Mouse (Mus musculus) E14TG2a.4 (cell line): ENCODE measurements around the gene Smtnl2.

Experiments
- H3K27me3 ChIP-seq: 2 replicates; pipeline ENCODE4 v1.6.1; 2014; ENCODE audit warnings: low read length, control low read depth; ENCODE audit not compliant: insufficient read depth
- H3K36me3 ChIP-seq: 2 replicates; pipeline ENCODE4 v1.6.1; 2014; ENCODE audit warnings: low read length, control low read depth; ENCODE audit not compliant: insufficient read depth
- H3K4me1 ChIP-seq: replicated peaks from 2 replicates; pipeline ENCODE4 v1.6.1; 2014; ENCODE audit warnings: low read depth, low read length, control low read depth
- H3K4me3 ChIP-seq: replicated peaks from 2 replicates; pipeline ENCODE4 v1.5.1; 2014; ENCODE audit warnings: mild to moderate bottlenecking, low read length
- H3K9me3 ChIP-seq: 2 replicates; pipeline ENCODE4 v1.6.1; 2014; ENCODE audit warnings: low read length, control low read depth
- CTCF ChIP-seq: conservative IDR thresholded peaks from 2 replicates; pipeline ENCODE4 v1.5.1; 2014; ENCODE audit warnings: low read length
- NANOG ChIP-seq: IDR thresholded peaks from 2 replicates; pipeline ENCODE4 v1.6.1; 2014; ENCODE audit warnings: borderline replicate concordance, low read length, mixed read lengths
- POU5F1 ChIP-seq: IDR thresholded peaks from 2 replicates; pipeline ENCODE4 v1.6.1; 2014; ENCODE audit warnings: low read length, borderline replicate concordance

Gene Smtnl2

GRCm38 (mm10) chr11:72418227-72418626 lies 6.7 kb upstream of the Smtnl2 start:
- H3K4me3 ChIP-seq = no peak overlapping the region
- H3K36me3 ChIP-seq = no peaks in the 10 kb centered on the region
- TF ChIP-seq POU5F1 (no peak), NANOG (no peak), CTCF (no peak)
- peaks cover 73% of the 10 kb centered on the region for H3K4me1 ChIP-seq
- no peaks in the 10 kb centered on the region for H3K9me3 ChIP-seq
- peaks cover 23% of the 10 kb centered on the region for H3K27me3 ChIP-seq

GRCm38 (mm10) chr11:72417376-72417775 lies 5.9 kb upstream of the Smtnl2 start:
- Histone ChIP-seq H3K4me3 (peak overlapping the region; percentile 35; the same call in 1 of the 2 replicates), H3K4me1 (peaks cover 73% of the 10 kb centered on the region), H3K36me3 (no peaks in the 10 kb centered on the region), H3K27me3 (peaks cover 23% of the 10 kb centered on the region), H3K9me3 (no peaks in the 10 kb centered on the region)
- TF ChIP-seq CTCF (no peak), POU5F1 (no peak), NANOG (no peak)

GRCm38 (mm10) chr11:72416666-72417065 lies 5.2 kb upstream of the Smtnl2 start:
- Histone ChIP-seq H3K4me1 (peaks cover 75% of the 10 kb centered on the region), H3K27me3 (peaks cover 23% of the 10 kb centered on the region), H3K4me3 (no peak overlapping the region), H3K36me3 (no peaks in the 10 kb centered on the region), H3K9me3 (no peaks in the 10 kb centered on the region)
- TF ChIP-seq POU5F1 (no peak), CTCF (no peak), NANOG (no peak)

GRCm38 (mm10) chr11:72415155-72415554 lies 3.6 kb upstream of the Smtnl2 start:
- peaks cover 61% of the 10 kb centered on the region for H3K4me1 ChIP-seq
- TF ChIP-seq NANOG (no peak), POU5F1 (no peak), CTCF (no peak)
- H3K27me3 ChIP-seq = peaks cover 23% of the 10 kb centered on the region

GRCm38 (mm10) chr11:72413601-72414190 lies 2.2 kb upstream of the Smtnl2 start:
- Histone ChIP-seq H3K4me3 (no peak overlapping the region), H3K4me1 (peaks cover 62% of the 10 kb centered on the region), H3K9me3 (no peaks in the 10 kb centered on the region), H3K36me3 (no peaks in the 10 kb centered on the region), H3K27me3 (peaks cover 23% of the 10 kb centered on the region)
- no peak for TF ChIP-seq POU5F1
- no peak for TF ChIP-seq CTCF

More at GRCm38 (mm10) chr11:72415155-72415554, 3.6 kb upstream of the Smtnl2 start:
- Histone ChIP-seq H3K36me3 (no peaks in the 10 kb centered on the region), H3K9me3 (no peaks in the 10 kb centered on the region), H3K4me3 (no peak overlapping the region)

- peaks cover 62% of the 10 kb centered on the region for H3K4me1 ChIP-seq
These were observed 1.5 kb upstream of the Smtnl2 start for GRCm38 (mm10) chr11:72413016-72413415.

GRCm38 (mm10) chr11:72411945-72412344 lies 432 bp upstream of the Smtnl2 start:
- Histone ChIP-seq H3K36me3 (peaks cover 3% of the 10 kb centered on the region; the same call in 1 of the 2 replicates), H3K9me3 (no peaks in the 10 kb centered on the region), H3K27me3 (peaks cover 19% of the 10 kb centered on the region), H3K4me3 (no peak overlapping the region), H3K4me1 (peaks cover 62% of the 10 kb centered on the region)
- no peak for TF ChIP-seq POU5F1

More at GRCm38 (mm10) chr11:72413016-72413415, 1.5 kb upstream of the Smtnl2 start:
- no peaks in the 10 kb centered on the region for H3K9me3 ChIP-seq
- H3K36me3 ChIP-seq = no peaks in the 10 kb centered on the region
- H3K4me3 ChIP-seq = no peak overlapping the region
- peaks cover 23% of the 10 kb centered on the region for H3K27me3 ChIP-seq
- TF ChIP-seq POU5F1 (no peak), NANOG (no peak)

GRCm38 (mm10) chr11:72410521-72411092 lies 906 bp downstream of the Smtnl2 start:
- H3K4me3 ChIP-seq = peak overlapping the region; percentile 99
- peaks cover 18% of the 10 kb centered on the region for H3K27me3 ChIP-seq
- no peaks in the 10 kb centered on the region for H3K9me3 ChIP-seq
- H3K36me3 ChIP-seq = peaks cover 11% of the 10 kb centered on the region
- TF ChIP-seq POU5F1 (no peak), CTCF (peak; percentile 12; the same call in 1 of the 2 replicates), NANOG (no peak)
- peaks cover 69% of the 10 kb centered on the region for H3K4me1 ChIP-seq
